Mouse (Mus musculus) embryonic fibroblast, embryonic 13.5 days (primary cell): ENCODE measurements at regions not wholly inside any gene's neighbourhood (a gene's known extent, or its start where the extent isn't known, plus 50 kb on each side); places are given as distances from the start of the nearest gene placed in this dataset.

ENCODE experiments used
- CTCF ChIP-seq: IDR thresholded peaks from 2 replicates; pipeline ENCODE4 v1.5.1; 2011; ENCODE audit warnings: mild to moderate bottlenecking, control low read depth, low read length, moderate library complexity, borderline replicate concordance; ENCODE audit not compliant: insufficient read depth
- POLR2A ChIP-seq: IDR thresholded peaks from 2 replicates; pipeline ENCODE4 v1.6.1; 2011; ENCODE audit warnings: low read depth, mild to moderate bottlenecking, control low read depth, low read length, moderate library complexity

DNA sequence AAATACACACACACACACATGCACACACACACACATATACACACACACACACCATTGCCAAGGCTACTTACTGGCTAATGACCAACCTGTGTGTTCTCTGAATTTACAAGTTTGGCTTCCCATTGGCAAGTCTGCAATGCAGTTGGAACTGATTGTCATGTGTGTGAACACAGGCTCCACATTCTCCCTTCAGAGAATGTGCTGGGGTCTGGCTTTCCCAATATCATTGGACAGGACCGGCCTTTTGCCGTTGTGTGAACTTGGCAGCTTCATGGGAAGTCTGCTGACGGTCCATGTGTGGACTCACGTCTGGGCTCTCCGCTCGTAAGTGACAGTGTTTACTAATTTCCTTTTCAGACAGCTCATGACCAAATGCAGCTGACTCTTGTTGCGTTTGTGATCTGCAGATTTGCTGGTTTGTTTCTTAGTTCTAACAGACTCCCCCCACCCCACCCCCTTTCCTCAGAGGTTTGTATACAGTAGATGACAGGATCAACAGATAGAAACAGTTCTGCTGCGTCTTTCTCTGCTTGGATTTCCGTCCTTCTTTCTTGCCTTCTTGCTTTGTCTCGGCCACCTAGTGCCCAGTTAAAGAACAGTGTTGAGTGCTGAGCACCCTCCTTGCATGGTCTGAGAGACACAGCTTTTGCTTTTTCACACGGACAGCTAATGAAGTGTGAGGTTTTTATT is 183.1 kb upstream of the Sulf2 start:
- TF ChIP-seq CTCF (0 out of 2 replicates have a peak, but pooled peaks have one; percentile 6), POLR2A (no peak)
